Mouse (Mus musculus) activated CD4-positive, CD25-positive, alpha-beta regulatory T cell, adult 9 weeks (primary cell): Measurements from ENCODE around the gene Tada1. TPM values are rescaled to one million over a fixed set of nuclear protein-coding genes. Genes with fewer than 3 reads are reported as not detected.

Experiments
- polyA plus RNA-seq: library from polyadenylated mRNA; unstranded; fragments of 100-300 nt; shearing (Covaris generic); gene quantifications from one replicate; pipeline ENCODE4 v1.2.1, GENCODE M21; 2017

The Tada1 gene
- polyA plus RNA-seq = 62.5 TPM

GRCm38 (mm10) chr1:166379013-166379629, at the start of gene Tada1:
TSS of gene Tada1 (plus strand) at chr1:166379097.

GRCm38 (mm10) chr1:166409701-166410220, 30.9 kb downstream of the Tada1 start, which contains the start of gene Pogk:
TSS of gene Pogk (minus strand) at chr1:166409863.

Other genes starting within 250 kb of the Tada1 start
- gene Gpa33, start 248.9 kb upstream of the Tada1 start, polyA plus RNA-seq = not detected
- not detected for gene Mael, start 140.3 kb upstream of the Tada1 start, polyA plus RNA-seq
- not detected for gene Ildr2, start 125.0 kb upstream of the Tada1 start, polyA plus RNA-seq
- 7.7 TPM for gene Pogk, start 30.8 kb downstream of the Tada1 start, polyA plus RNA-seq
- gene Gm4846, start 118.5 kb downstream of the Tada1 start, polyA plus RNA-seq = not detected